Mouse (Mus musculus): Measurements from ENCODE around the gene Arhgap27. TPM values are rescaled to one million over a fixed set of nuclear protein-coding genes. Genes with fewer than 3 reads are reported as not detected.
"Not testable (repeated sequence)": the region's sequence is repeated elsewhere in the genome, so short reads cannot be mapped to it uniquely, and the experiment has no call there.

Arhgap27 gene
- polyA plus RNA-seq, 1 experiment from 2014 or later: 1.5 TPM

- ATAC-seq (no peak), DNase-seq (ENCODE audit: low spot score) (no peak)
- Histone ChIP-seq H3K4me2 (ENCODE audit: low read length) (no peak overlapping the region), H3K36me3 (ENCODE audit: control insufficient read depth, insufficient read depth, low read length) (no peaks in the 10 kb centered on the region), H3K27me3 (replicated peaks; ENCODE audit: control insufficient read depth, insufficient read depth, low read length) (no peaks in the 10 kb centered on the region), H3K4me3 (ENCODE audit: low read depth, low read length) (no peak overlapping the region), H3K27ac (ENCODE audit: low read depth, low read length) (no peak overlapping the region), H3K9ac (ENCODE audit: low read length) (no peak overlapping the region), H3K4me1 (ENCODE audit: control insufficient read depth, insufficient read depth, low read length) (0 out of 2 replicates have a peak, but pooled peaks cover 2% of the 10 kb centered on the region), H3K9me3 (replicated peaks; ENCODE audit: control insufficient read depth, low read length) (no peaks in the 10 kb centered on the region)
- 77% methylated on average over 5 of the region's 5 CpGs for WGBS
Measured at GRCm38 (mm10) chr11:103292890-103293287, 70.6 kb downstream of the Arhgap27 start.

- DNase-seq (ENCODE audit: low spot score) (peak; percentile 49), ATAC-seq (no peak)
- Histone ChIP-seq H3K27ac (ENCODE audit: low read depth, low read length) (no peak overlapping the region), H3K27me3 (replicated peaks; ENCODE audit: control insufficient read depth, insufficient read depth, low read length) (no peaks in the 10 kb centered on the region), H3K4me3 (ENCODE audit: low read depth, low read length) (no peak overlapping the region), H3K4me1 (ENCODE audit: control insufficient read depth, insufficient read depth, low read length) (0 out of 2 replicates have a peak, but pooled peaks cover 2% of the 10 kb centered on the region), H3K36me3 (ENCODE audit: control insufficient read depth, insufficient read depth, low read length) (no peaks in the 10 kb centered on the region), H3K9ac (ENCODE audit: low read length) (no peak overlapping the region), H3K4me2 (ENCODE audit: low read length) (no peak overlapping the region), H3K9me3 (replicated peaks; ENCODE audit: control insufficient read depth, low read length) (no peaks in the 10 kb centered on the region)
- WGBS: 16% methylated on average over 14 of the region's 14 CpGs
Measured at GRCm38 (mm10) chr11:103292152-103292889, 71.2 kb downstream of the Arhgap27 start.

DNA sequence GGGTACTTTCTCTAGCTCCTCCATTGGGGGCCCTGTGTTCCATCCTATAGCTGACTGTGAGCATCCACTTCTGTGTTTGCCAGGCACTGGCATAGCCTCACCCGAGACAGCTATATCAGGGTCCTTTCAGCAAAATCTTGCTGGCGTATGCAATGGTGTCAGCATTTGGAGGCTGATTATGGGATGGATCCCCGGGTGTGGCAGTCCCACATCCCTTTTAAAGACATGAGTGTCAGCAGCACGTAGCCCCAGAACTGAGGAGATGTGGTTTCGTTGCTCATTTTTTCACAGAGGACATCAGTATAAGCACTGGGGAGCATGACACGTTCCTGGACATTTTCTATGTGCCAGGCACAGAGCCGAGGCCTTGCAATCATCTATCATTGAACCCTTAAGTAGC lies 72.7 kb downstream of the Arhgap27 start:
- not testable (repeated sequence) for H3K4me2 ChIP-seq (ENCODE audit: low read length); DNase-seq (ENCODE audit: low spot score); H3K4me3 ChIP-seq (ENCODE audit: low read depth, low read length); H3K9me3 ChIP-seq (replicated peaks; ENCODE audit: control insufficient read depth, low read length); H3K9ac ChIP-seq (ENCODE audit: low read length); H3K36me3 ChIP-seq (ENCODE audit: control insufficient read depth, insufficient read depth, low read length); H3K27ac ChIP-seq (ENCODE audit: low read depth, low read length); ATAC-seq; H3K4me1 ChIP-seq (ENCODE audit: control insufficient read depth, insufficient read depth, low read length); H3K27me3 ChIP-seq (replicated peaks; ENCODE audit: control insufficient read depth, insufficient read depth, low read length)
- 94% methylated on average over 7 of the region's 7 CpGs for WGBS

- Histone ChIP-seq H3K4me3 (ENCODE audit: low read depth, low read length) (no peak overlapping the region), H3K9me3 (replicated peaks; ENCODE audit: control insufficient read depth, low read length) (no peaks in the 10 kb centered on the region), H3K36me3 (ENCODE audit: control insufficient read depth, insufficient read depth, low read length) (no peaks in the 10 kb centered on the region), H3K4me2 (ENCODE audit: low read length) (no peak overlapping the region), H3K27me3 (replicated peaks; ENCODE audit: control insufficient read depth, insufficient read depth, low read length) (no peaks in the 10 kb centered on the region), H3K4me1 (ENCODE audit: control insufficient read depth, insufficient read depth, low read length) (0 out of 2 replicates have a peak, but pooled peaks cover 2% of the 10 kb centered on the region), H3K9ac (ENCODE audit: low read length) (no peak overlapping the region), H3K27ac (ENCODE audit: low read depth, low read length) (no peak overlapping the region)
- DNase-seq (ENCODE audit: low spot score) (no peak), ATAC-seq (no peak)
- WGBS: 81% methylated on average over 16 of the region's 16 CpGs
Measured at GRCm38 (mm10) chr11:103288291-103288963, 75.1 kb downstream of the Arhgap27 start.

DNA sequence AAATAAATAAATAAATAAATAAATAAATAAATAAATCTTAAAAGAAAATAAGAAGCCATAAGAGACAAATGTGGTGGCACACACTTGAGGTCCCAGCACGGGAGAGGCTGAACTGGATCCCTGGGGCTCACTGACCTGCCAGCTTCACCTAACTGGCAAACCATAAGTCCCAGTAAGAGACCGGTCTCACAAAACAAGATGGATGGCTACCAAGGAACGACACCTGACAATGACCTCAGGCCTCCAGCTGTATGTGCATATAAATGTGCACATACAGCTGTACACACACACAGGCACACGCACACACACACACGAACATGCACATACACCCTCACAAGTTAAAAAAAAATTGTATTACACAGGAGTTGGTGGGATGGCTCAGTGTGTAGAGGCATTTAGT lies 76.6 kb downstream of the Arhgap27 start:
- Histone ChIP-seq H3K9ac (ENCODE audit: low read length) (no peak overlapping the region), H3K27ac (ENCODE audit: low read depth, low read length) (no peak overlapping the region), H3K36me3 (ENCODE audit: control insufficient read depth, insufficient read depth, low read length) (no peaks in the 10 kb centered on the region), H3K4me1 (ENCODE audit: control insufficient read depth, insufficient read depth, low read length) (no peaks in the 10 kb centered on the region), H3K4me3 (ENCODE audit: low read depth, low read length) (no peak overlapping the region), H3K27me3 (replicated peaks; ENCODE audit: control insufficient read depth, insufficient read depth, low read length) (no peaks in the 10 kb centered on the region), H3K9me3 (replicated peaks; ENCODE audit: control insufficient read depth, low read length) (no peaks in the 10 kb centered on the region), H3K4me2 (ENCODE audit: low read length) (no peak overlapping the region)
- ATAC-seq (no peak), DNase-seq (ENCODE audit: low spot score) (no peak)
- 98% methylated on average over 5 of the region's 5 CpGs for WGBS

GRCm38 (mm10) chr11:103285951-103286350 lies 77.5 kb downstream of the Arhgap27 start:
- 60% methylated on average over 6 of the region's 6 CpGs for WGBS
- H3K4me1 ChIP-seq (ENCODE audit: control insufficient read depth, insufficient read depth, low read length): no peaks in the 10 kb centered on the region
- no peak overlapping the region for H3K4me3 ChIP-seq (ENCODE audit: low read depth, low read length)
- no peaks in the 10 kb centered on the region for H3K27me3 ChIP-seq (replicated peaks; ENCODE audit: control insufficient read depth, insufficient read depth, low read length)
- no peak overlapping the region for H3K9ac ChIP-seq (ENCODE audit: low read length)
- no peaks in the 10 kb centered on the region for H3K9me3 ChIP-seq (replicated peaks; ENCODE audit: control insufficient read depth, low read length)
- no peak overlapping the region for H3K27ac ChIP-seq (ENCODE audit: low read depth, low read length)
- no peaks in the 10 kb centered on the region for H3K36me3 ChIP-seq (ENCODE audit: control insufficient read depth, insufficient read depth, low read length)
- DNase-seq (ENCODE audit: low spot score) (no peak), ATAC-seq (no peak)
- H3K4me2 ChIP-seq (ENCODE audit: low read length): no peak overlapping the region

- Histone ChIP-seq H3K27me3 (replicated peaks; ENCODE audit: control insufficient read depth, insufficient read depth, low read length) (no peaks in the 10 kb centered on the region), H3K27ac (ENCODE audit: low read depth, low read length) (no peak overlapping the region), H3K9me3 (replicated peaks; ENCODE audit: control insufficient read depth, low read length) (no peaks in the 10 kb centered on the region), H3K9ac (ENCODE audit: low read length) (no peak overlapping the region), H3K4me1 (ENCODE audit: control insufficient read depth, insufficient read depth, low read length) (no peaks in the 10 kb centered on the region), H3K4me2 (ENCODE audit: low read length) (no peak overlapping the region), H3K36me3 (ENCODE audit: control insufficient read depth, insufficient read depth, low read length) (no peaks in the 10 kb centered on the region), H3K4me3 (ENCODE audit: low read depth, low read length) (no peak overlapping the region)
- no peak for ATAC-seq
- 84% methylated on average over 10 of the region's 10 CpGs for WGBS
- no peak for DNase-seq (ENCODE audit: low spot score)
Measured at GRCm38 (mm10) chr11:103285276-103285675, 78.2 kb downstream of the Arhgap27 start.

GRCm38 (mm10) chr11:103281784-103282183 lies 81.7 kb downstream of the Arhgap27 start:
- no peaks in the 10 kb centered on the region for H3K4me1 ChIP-seq (ENCODE audit: control insufficient read depth, insufficient read depth, low read length)
- H3K4me3 ChIP-seq (ENCODE audit: low read depth, low read length): no peak overlapping the region
- no peak overlapping the region for H3K4me2 ChIP-seq (ENCODE audit: low read length)
- no peaks in the 10 kb centered on the region for H3K9me3 ChIP-seq (replicated peaks; ENCODE audit: control insufficient read depth, low read length)
- DNase-seq (ENCODE audit: low spot score) (no peak), ATAC-seq (no peak)
- no peak overlapping the region for H3K9ac ChIP-seq (ENCODE audit: low read length)
- WGBS: 76% methylated on average over 7 of the region's 7 CpGs
- no peaks in the 10 kb centered on the region for H3K27me3 ChIP-seq (replicated peaks; ENCODE audit: control insufficient read depth, insufficient read depth, low read length)
- H3K27ac ChIP-seq (ENCODE audit: low read depth, low read length): no peak overlapping the region
- H3K36me3 ChIP-seq (ENCODE audit: control insufficient read depth, insufficient read depth, low read length): no peaks in the 10 kb centered on the region
